Mouse (Mus musculus) layer of hippocampus, adult 18-20 months (tissue): ENCODE measurements around the gene Ddr1. TPM values are rescaled to one million over a fixed set of nuclear protein-coding genes. Genes with fewer than 3 reads are reported as not detected.
A peak's percentile ranks its signal among the peaks of the same experiment; 100 is the strongest.

Experiments
- DNase-seq, 2 experiments: peaks; one replicate each; pipeline ENCODE4 v3.0.0; 2022; ENCODE audit warnings: low spot score in 2 of 2
- total RNA-seq, 2 experiments: library from RNA; stranded (reverse); gene quantifications; 2 replicates each; pipeline ENCODE4 v1.2.3; 2021

The Ddr1 gene
- total RNA-seq, 2 experiments from 2014 or later: 59.0 to 59.7 TPM

- no peak for DNase-seq
These were observed 68.1 kb downstream of the Ddr1 start for GRCm38 (mm10) chr17:35636363-35636762.

- DNase-seq: peak; percentile 72 to 88
These were observed 68.7 kb downstream of the Ddr1 start for GRCm38 (mm10) chr17:35635699-35636111.

GRCm38 (mm10) chr17:35635202-35635601 is 69.2 kb downstream of the Ddr1 start:
- DNase-seq: no peak

GRCm38 (mm10) chr17:35633992-35634391 is 70.4 kb downstream of the Ddr1 start:
- peak; percentile 32 to 39 for DNase-seq

Other genes starting within 250 kb of the Ddr1 start
- under 1 TPM; 0.10 to 0.15 TPM for gene H2-Q10, start 234.5 kb downstream of the Ddr1 start, total RNA-seq
- gene Pou5f1, start 198.6 kb downstream of the Ddr1 start, total RNA-seq: under 1 TPM; 0.22 to 0.23 TPM
- gene Tcf19, start 187.8 kb downstream of the Ddr1 start, total RNA-seq: 1 to 10 TPM; 4.5 to 5.7 TPM
- gene Cchcr1, start 187.5 kb downstream of the Ddr1 start, total RNA-seq: 10 to 100 TPM in 1 of 2 experiments, 1 to 10 TPM in 1; 9.5 to 12.0 TPM
- under 1 TPM; 0.41 to 0.79 TPM for gene Psors1c2, start 171.4 kb downstream of the Ddr1 start, total RNA-seq
- gene Cdsn, start 152.5 kb downstream of the Ddr1 start, total RNA-seq: under 1 TPM; 0.20 to 0.22 TPM
- gene 2300002M23Rik, start 137.2 kb downstream of the Ddr1 start, total RNA-seq: not detected
- not detected for gene Sfta2, start 103.1 kb downstream of the Ddr1 start, total RNA-seq
- gene Gm9573, start 78.0 kb downstream of the Ddr1 start, total RNA-seq: not detected
- not detected for gene Mucl3, start 60.9 kb downstream of the Ddr1 start, total RNA-seq
- gene Vars2, start 37.0 kb downstream of the Ddr1 start, total RNA-seq: 10 to 100 TPM; 35.9 to 37.4 TPM
- gene Gtf2h4, start 30.9 kb downstream of the Ddr1 start, total RNA-seq: 10 to 100 TPM; 33.3 to 34.5 TPM
- 1 to 10 TPM; 5.2 to 6.0 TPM for gene Ier3, start 117.1 kb upstream of the Ddr1 start, total RNA-seq
- 100 to 1,000 TPM; 122 to 131 TPM for gene Flot1, start 118.6 kb upstream of the Ddr1 start, total RNA-seq
- 100 to 1,000 TPM; 326 to 341 TPM for gene Tubb5, start 133.7 kb upstream of the Ddr1 start, total RNA-seq
- gene Mdc1, start 136.9 kb upstream of the Ddr1 start, total RNA-seq: 10 to 100 TPM; 17.2 to 18.5 TPM
- gene Nrm, start 156.7 kb upstream of the Ddr1 start, total RNA-seq: 1 to 10 TPM; 1.6 to 1.9 TPM
- 1 to 10 TPM; 7.1 to 7.6 TPM for gene Ppp1r18, start 161.0 kb upstream of the Ddr1 start, total RNA-seq
- 10 to 100 TPM; 25.0 to 30.2 TPM for gene Dhx16, start 175.2 kb upstream of the Ddr1 start, total RNA-seq
- 10 to 100 TPM; 52.9 to 56.7 TPM for gene 2310061I04Rik, start 192.8 kb upstream of the Ddr1 start, total RNA-seq
- 10 to 100 TPM; 51.0 to 59.0 TPM for gene Atat1, start 205.5 kb upstream of the Ddr1 start, total RNA-seq
- gene Mrps18b, start 211.8 kb upstream of the Ddr1 start, total RNA-seq: 10 to 100 TPM; 37.8 to 44.3 TPM
- gene Ppp1r10, start 211.8 kb upstream of the Ddr1 start, total RNA-seq: 10 to 100 TPM; 66.5 to 72.5 TPM